Mouse (Mus musculus) embryonic facial prominence, embryonic 10.5 days (tissue): ENCODE measurements around the gene Slc35g3. TPM values are rescaled to one million over a fixed set of nuclear protein-coding genes. Genes with fewer than 3 reads are reported as not detected.
"Not testable (repeated sequence)": the region's sequence is repeated elsewhere in the genome, so short reads cannot be mapped to it uniquely, and the experiment has no call there.

ENCODE experiments used
- DNase-seq: peaks from one replicate; pipeline ENCODE4 v3.0.0-alpha.2; 2017; ENCODE audit warnings: low spot score
- H3K27ac ChIP-seq: fragments of 300-500 bp; sonication (generic); replicated peaks from 2 replicates; pipeline ENCODE4 v1.5.1; 2016; ENCODE audit warnings: mild to moderate bottlenecking
- H3K27me3 ChIP-seq: fragments of 300-500 bp; sonication (generic); replicated peaks from 2 replicates; pipeline ENCODE4 v1.6.1; 2016; ENCODE audit warnings: low read depth, mild to moderate bottlenecking; ENCODE audit not compliant: poor library complexity, severe bottlenecking
- H3K36me3 ChIP-seq: fragments of 300-500 bp; sonication (generic); replicated peaks from 2 replicates; pipeline ENCODE4 v1.6.1; 2016; ENCODE audit warnings: mild to moderate bottlenecking, moderate library complexity
- H3K4me1 ChIP-seq: fragments of 300-500 bp; sonication (generic); 2 replicates; pipeline ENCODE4 v1.6.1; 2016
- H3K4me3 ChIP-seq: fragments of 300-500 bp; sonication (generic); 2 replicates; pipeline ENCODE4 v1.5.1; 2016; ENCODE audit warnings: mild to moderate bottlenecking, moderate library complexity
- H3K9me3 ChIP-seq: fragments of 300-500 bp; sonication (generic); 2 replicates; pipeline ENCODE4 v1.6.1; 2016; ENCODE audit warnings: mild to moderate bottlenecking
- whole genome bisulfite sequencing: fragments of 180-500 bp; shearing (Covaris S2); methylation state at CpG from one replicate; pipeline ENCODE4 v1.1.7; 2016; 5-methylcytosine and 5-hydroxymethylcytosine counted together
- polyA plus RNA-seq: library from polyadenylated mRNA; unstranded; fragments of >200 nt; fragmentation: Nextera tagmentation; extraction: Ambion mirVana; gene quantifications from 2 replicates; pipeline ENCODE4 v1.2.1, GENCODE M21; 2016

The Slc35g3 gene
- polyA plus RNA-seq, 1 experiment from 2014 or later: 0.12 TPM

- Histone ChIP-seq H3K36me3 (peaks cover 10% of the 10 kb centered on the region; the same call in 1 of the 2 replicates), H3K9me3 (no peaks in the 10 kb centered on the region), H3K27me3 (peaks cover 4% of the 10 kb centered on the region; the same call in 1 of the 2 replicates), H3K27ac (peak overlapping the region; percentile 95), H3K4me1 (peaks cover 44% of the 10 kb centered on the region), H3K4me3 (peak overlapping the region; percentile 64)
- no peak for DNase-seq
- WGBS: 78% methylated on average over 14 of the region's 14 CpGs
Measured at GRCm38 (mm10) chr11:69760160-69760900, 1.4 kb downstream of the Slc35g3 start.

DNA sequence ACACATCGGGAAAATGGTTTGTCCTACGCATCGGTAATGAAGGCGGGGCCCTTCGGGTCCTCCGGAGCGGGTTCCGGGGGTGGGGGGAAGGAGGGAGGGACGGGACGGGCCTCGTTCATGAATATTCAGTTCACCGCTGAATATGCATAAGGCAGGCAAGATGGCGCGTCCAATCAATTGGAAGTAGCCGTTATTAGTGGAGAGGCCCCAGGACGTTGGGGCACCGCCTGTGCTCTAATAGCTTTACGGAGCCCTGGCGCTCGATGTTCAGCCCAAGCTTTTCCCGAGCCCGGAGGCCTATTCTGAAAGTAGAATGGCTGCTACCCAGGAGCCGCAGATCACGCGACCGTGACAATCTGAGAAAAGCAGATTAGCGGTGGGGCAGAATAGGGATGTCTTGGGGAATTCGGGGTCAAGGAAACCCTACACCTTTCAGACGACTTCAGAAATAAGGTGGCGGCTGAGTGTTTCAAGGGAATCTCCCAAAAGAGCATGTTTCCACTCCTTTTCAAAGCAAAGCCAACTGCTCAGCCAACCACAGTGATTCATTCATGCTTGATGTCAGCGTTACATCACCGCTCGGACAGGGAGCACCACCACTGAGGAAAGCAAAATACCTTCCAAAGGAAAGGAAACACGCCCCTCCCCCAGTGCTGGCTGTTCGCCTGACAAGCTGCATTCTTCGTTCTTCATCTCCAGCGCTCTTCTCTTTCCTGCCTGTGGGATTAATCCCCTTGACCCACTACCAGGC lies 2.6 kb downstream of the Slc35g3 start:
- peaks cover 47% of the 10 kb centered on the region for H3K4me1 ChIP-seq
- under 1% methylated on average over 37 of the region's 37 CpGs for WGBS
- H3K36me3 ChIP-seq: peaks cover 13% of the 10 kb centered on the region; the same call in 1 of the 2 replicates
- DNase-seq: peak; percentile 95
- no peaks in the 10 kb centered on the region for H3K9me3 ChIP-seq
- peak overlapping the region; percentile 95 for H3K27ac ChIP-seq
- peaks cover 4% of the 10 kb centered on the region; the same call in 1 of the 2 replicates for H3K27me3 ChIP-seq
- peak overlapping the region; percentile 64 for H3K4me3 ChIP-seq

GRCm38 (mm10) chr11:69758478-69758970 lies 3.2 kb downstream of the Slc35g3 start, which contains the start of gene Polr2a:
Gene Polr2a, minus strand, starts transcription at chr11:69758637.
- WGBS: 0% methylated on average over 36 of the region's 36 CpGs
- no peaks in the 10 kb centered on the region for H3K9me3 ChIP-seq
- H3K4me3 ChIP-seq: peak within 1 kb of the TSS; percentile 64
- H3K36me3 ChIP-seq: peaks cover 13% of the 10 kb centered on the region; the same call in 1 of the 2 replicates
- peak within 1 kb of the TSS; percentile 95 for H3K27ac ChIP-seq
- peaks cover 4% of the 10 kb centered on the region; the same call in 1 of the 2 replicates for H3K27me3 ChIP-seq
- DNase-seq: peak; percentile 98
- H3K4me1 ChIP-seq: peaks cover 47% of the 10 kb centered on the region

DNA sequence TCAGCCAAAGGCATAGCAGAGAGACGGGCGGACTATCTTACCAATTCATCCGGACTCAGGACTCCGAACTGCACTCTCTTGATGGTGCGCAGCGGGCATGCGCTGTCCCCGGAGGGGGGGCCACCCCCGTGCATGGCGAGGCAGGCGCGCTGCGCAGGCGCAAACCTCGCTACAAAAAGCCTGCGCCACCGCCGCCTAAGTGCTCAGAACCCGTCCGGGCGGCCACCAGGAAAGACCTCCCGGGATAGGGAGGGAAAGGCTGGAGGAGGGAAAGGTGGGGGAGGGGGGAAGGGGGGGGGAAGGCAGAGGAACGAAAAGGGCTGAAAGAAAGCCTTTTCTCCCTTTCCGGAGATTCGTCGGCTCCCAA lies 3.7 kb downstream of the Slc35g3 start:
- peak overlapping the region; percentile 95 for H3K27ac ChIP-seq
- H3K4me3 ChIP-seq: peak overlapping the region; percentile 64
- DNase-seq: peak; percentile 95
- peaks cover 47% of the 10 kb centered on the region for H3K4me1 ChIP-seq
- H3K36me3 ChIP-seq: peaks cover 13% of the 10 kb centered on the region; the same call in 1 of the 2 replicates
- under 1% methylated on average over 26 of the region's 26 CpGs for WGBS
- no peaks in the 10 kb centered on the region for H3K9me3 ChIP-seq
- H3K27me3 ChIP-seq: peaks cover 4% of the 10 kb centered on the region; the same call in 1 of the 2 replicates

- WGBS: 48% methylated on average over 9 of the region's 9 CpGs
- no peak for DNase-seq
- no peaks in the 10 kb centered on the region for H3K9me3 ChIP-seq
- H3K36me3 ChIP-seq: peaks cover 13% of the 10 kb centered on the region; the same call in 1 of the 2 replicates
- peak overlapping the region; percentile 95 for H3K27ac ChIP-seq
- H3K27me3 ChIP-seq: peaks cover 4% of the 10 kb centered on the region; the same call in 1 of the 2 replicates
- H3K4me3 ChIP-seq: peak overlapping the region; percentile 64
- H3K4me1 ChIP-seq: peaks cover 49% of the 10 kb centered on the region
Measured at GRCm38 (mm10) chr11:69757303-69758089, 4.3 kb downstream of the Slc35g3 start.

DNA sequence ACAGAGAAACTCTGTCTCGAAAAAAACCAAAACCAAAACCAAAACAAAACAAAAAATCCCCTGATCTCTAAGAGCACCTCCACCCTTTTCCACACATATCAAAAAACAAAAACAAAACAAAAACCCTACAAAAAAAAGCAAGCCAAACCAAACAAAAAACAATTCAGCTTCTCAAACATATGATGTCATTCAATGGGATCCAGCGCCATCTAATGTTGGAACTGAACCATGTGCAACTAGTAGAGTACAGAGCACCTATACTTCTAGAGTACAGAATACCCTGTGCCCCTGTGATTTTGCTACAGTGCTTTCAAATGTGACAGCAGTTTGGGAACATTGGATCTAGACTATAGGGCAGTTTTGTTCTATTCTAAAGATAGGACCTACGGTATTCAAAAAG lies 7.1 kb downstream of the Slc35g3 start:
- 64% methylated on average over 3 of the region's 3 CpGs for WGBS
- Histone ChIP-seq H3K4me3 (peak overlapping the region; percentile 64; the same call in 1 of the 2 replicates), H3K36me3 (peaks cover 19% of the 10 kb centered on the region), H3K9me3 (no peaks in the 10 kb centered on the region), H3K4me1 (peaks cover 37% of the 10 kb centered on the region), H3K27ac (no peak overlapping the region), H3K27me3 (no peaks in the 10 kb centered on the region)
- DNase-seq: no peak

DNA sequence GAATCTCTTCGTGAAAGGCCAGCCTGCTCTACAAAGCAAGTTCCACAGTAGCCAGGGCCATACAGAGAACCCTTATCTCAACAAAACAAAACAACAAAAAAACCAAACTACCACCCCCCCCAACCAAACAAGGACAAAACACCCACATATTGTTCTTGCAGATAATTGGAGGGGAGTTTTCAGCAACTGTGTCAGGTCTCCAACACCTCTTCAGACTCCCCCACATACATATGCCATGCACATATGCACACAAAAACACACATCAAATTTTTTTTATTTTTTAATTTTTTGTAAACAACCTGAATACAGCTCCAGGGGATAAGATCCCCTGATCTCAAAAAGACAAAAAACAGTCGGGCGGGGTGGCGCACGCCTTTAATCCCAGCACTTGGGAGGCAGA lies 7.5 kb downstream of the Slc35g3 start:
- 93% methylated on average over 5 of the region's 5 CpGs for WGBS
- Histone ChIP-seq H3K9me3 (no peaks in the 10 kb centered on the region), H3K27ac (no peak overlapping the region), H3K4me3 (peak overlapping the region; percentile 64; the same call in 1 of the 2 replicates), H3K4me1 (peaks cover 32% of the 10 kb centered on the region), H3K27me3 (no peaks in the 10 kb centered on the region), H3K36me3 (peaks cover 23% of the 10 kb centered on the region)
- no peak for DNase-seq

- H3K36me3 ChIP-seq: peaks cover 38% of the 10 kb centered on the region
- no peak overlapping the region for H3K4me3 ChIP-seq
- DNase-seq: no peak
- H3K27me3 ChIP-seq: no peaks in the 10 kb centered on the region
- no peaks in the 10 kb centered on the region for H3K9me3 ChIP-seq
- peaks cover 32% of the 10 kb centered on the region for H3K4me1 ChIP-seq
- H3K27ac ChIP-seq: no peak overlapping the region
Measured at GRCm38 (mm10) chr11:69752686-69753085, 9.1 kb downstream of the Slc35g3 start.

DNA sequence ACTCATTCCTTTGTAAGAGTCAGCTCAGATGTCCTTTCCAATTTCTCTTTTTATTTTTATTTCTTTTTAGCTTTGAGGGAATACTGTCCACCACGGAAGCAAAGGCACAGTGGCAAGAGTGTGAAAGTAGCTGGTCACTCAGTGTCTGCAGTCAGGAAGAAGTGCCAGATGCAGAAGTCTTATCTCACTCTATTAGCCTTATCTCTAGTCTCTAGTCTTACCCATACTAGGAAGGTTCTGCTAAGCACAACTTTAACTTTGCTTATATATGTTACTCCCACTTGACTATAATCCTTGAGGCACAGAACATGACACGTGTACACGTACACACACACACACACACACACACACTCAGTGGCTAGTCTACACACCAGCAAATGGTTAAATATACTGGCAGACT lies 10.1 kb downstream of the Slc35g3 start:
- no peak overlapping the region for H3K27ac ChIP-seq
- no peak for DNase-seq
- 86% methylated on average over 3 of the region's 3 CpGs for WGBS
- peaks cover 49% of the 10 kb centered on the region for H3K36me3 ChIP-seq
- H3K9me3 ChIP-seq: no peaks in the 10 kb centered on the region
- no peaks in the 10 kb centered on the region for H3K27me3 ChIP-seq
- peaks cover 22% of the 10 kb centered on the region for H3K4me1 ChIP-seq
- H3K4me3 ChIP-seq: no peak overlapping the region

GRCm38 (mm10) chr11:69731408-69731807 lies 30.4 kb downstream of the Slc35g3 start:
- H3K36me3 ChIP-seq: peaks cover 43% of the 10 kb centered on the region
- not testable (repeated sequence) for H3K4me3 ChIP-seq, H3K9me3 ChIP-seq, H3K4me1 ChIP-seq, H3K27me3 ChIP-seq, H3K27ac ChIP-seq, DNase-seq
- 69% methylated on average over 3 of the region's 3 CpGs for WGBS

DNA sequence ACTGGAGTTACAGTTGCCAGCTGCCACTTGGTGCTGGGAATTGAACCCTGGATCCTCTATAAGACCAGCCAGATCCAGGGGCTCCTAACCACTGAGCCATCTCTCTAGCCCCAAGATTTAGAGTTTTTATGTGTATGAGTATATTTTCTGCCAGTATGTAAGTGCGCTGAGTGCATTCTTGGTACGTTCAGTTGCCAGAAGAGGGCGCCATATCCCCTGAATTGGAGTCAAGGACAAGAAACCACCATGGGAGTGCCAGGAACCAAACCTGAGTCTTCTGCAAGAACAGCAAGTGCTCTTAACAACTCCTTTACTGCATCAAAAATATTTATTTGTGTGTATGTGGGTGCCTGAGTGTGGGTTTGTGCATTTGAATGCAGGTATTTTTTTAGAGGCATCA lies 32.7 kb downstream of the Slc35g3 start:
- Histone ChIP-seq H3K27me3 (no peaks in the 10 kb centered on the region), H3K36me3 (peaks cover 20% of the 10 kb centered on the region), H3K4me3 (no peak overlapping the region), H3K27ac (no peak overlapping the region), H3K9me3 (no peaks in the 10 kb centered on the region), H3K4me1 (no peaks in the 10 kb centered on the region)
- peak; percentile 62 for DNase-seq
- 15% methylated on average over 3 of the region's 3 CpGs for WGBS

- no peak for DNase-seq
- Histone ChIP-seq H3K9me3 (no peaks in the 10 kb centered on the region), H3K27me3 (no peaks in the 10 kb centered on the region), H3K36me3 (no peaks in the 10 kb centered on the region), H3K27ac (no peak overlapping the region), H3K4me1 (no peaks in the 10 kb centered on the region), H3K4me3 (no peak overlapping the region)
- 45% methylated on average over 5 of the region's 5 CpGs for WGBS
Measured at GRCm38 (mm10) chr11:69725951-69726350, 35.8 kb downstream of the Slc35g3 start.
